Mouse (Mus musculus) thymus, adult 2 months (tissue): Measurements from ENCODE around the gene Lgmn.

Source experiments
- CTCF ChIP-seq: fragments of 200-500 bp; IDR thresholded peaks from 2 replicates; pipeline ENCODE4 v1.5.1; 2012; ENCODE audit warnings: mild to moderate bottlenecking, control low read depth, low read length, moderate library complexity, borderline replicate concordance; ENCODE audit not compliant: control insufficient read depth, poor library complexity, insufficient read depth; ENCODE audit errors: extremely low read depth
- POLR2A ChIP-seq: fragments of 200-500 bp; IDR thresholded peaks from 2 replicates; pipeline ENCODE4 v1.6.1; 2012; ENCODE audit warnings: mild to moderate bottlenecking, low read length, control low read depth, moderate library complexity; ENCODE audit not compliant: control insufficient read depth, poor library complexity, insufficient read depth; ENCODE audit errors: extremely low read depth

GRCm38 (mm10) chr12:102356781-102357180 lies 82.8 kb downstream of the Lgmn start:
- no peak for TF ChIP-seq POLR2A
- TF ChIP-seq CTCF = no peak
